20 mouse cellular contexts compared by ENCODE assay signal in genomic region chr1:163783577-163783976, GRCm38 (mm10). TPM values are rescaled to one million over a fixed set of nuclear protein-coding genes. Genes with fewer than 3 reads are reported as not detected.
DNase-seq lines count a peak whose midpoint lies in the region; TF ChIP-seq lines count a peak whose summit lies in the region.
"Not testable (repeated sequence)": the region's sequence is repeated elsewhere in the genome, so short reads cannot be mapped to it uniquely, and the experiment has no call there.
"Had no signal": no experiment of that assay in that cellular context is flagged by ENCODE, and none has a peak within 500 bp of the region (broad histone marks: within the 10 kb centered on the region; RNA-seq: fewer than 3 reads in every experiment).

No protein-coding gene starts in this region.

- peaks cover 14% of the 10 kb centered on the region for H3K4me1 ChIP-seq in E14TG2a.4 (replicated peaks; ENCODE audit: low read depth, low read length)
- H3K4me1 ChIP-seq in ES-Bruce4 (ENCODE audit: control insufficient read depth, insufficient read depth, low read length); ES-E14 (ENCODE audit: control insufficient read depth in 2 of 2, insufficient read depth in 2 of 2, low read length in 2 of 2, poor library complexity in 1 of 2): not testable (repeated sequence)

- in situ Hi-C loops in ES-E14 (cut with MboI; ENCODE audit: low sequenced_read_pairs in 2 of 2, unreplicated experiment in 2 of 2) = not testable (repeated sequence)

- not testable (repeated sequence) for H3K27ac ChIP-seq in ES-Bruce4 (ENCODE audit: insufficient read depth, low read length); ES-E14 (ENCODE audit: insufficient read depth, low read depth, low read length, poor library complexity, severe bottlenecking)

- not testable (repeated sequence) for TF ChIP-seq CTCF in E14TG2a.4 (conservative IDR thresholded peaks at IDR 0.05; ENCODE audit: low read length); ES-Bruce4 (IDR thresholded peaks at IDR 0.05; ENCODE audit: low read depth, low read length)

- not testable (repeated sequence) for H3K27me3 ChIP-seq in E14TG2a.4 (ENCODE audit: insufficient read depth, low read length); ES-Bruce4 (ENCODE audit: control insufficient read depth, insufficient read depth, low read length, poor library complexity, severe bottlenecking)

- peak; percentile 61 for DNase-seq in ES-CJ7 (ENCODE audit: low read depth, low spot score)
- DNase-seq in ES-E14 (ENCODE audit: low read depth, low spot score) = peak; percentile 13
- peak; percentile 65 for DNase-seq in R1 (ENCODE audit: low read depth, low spot score)
- DNase-seq in ZHBTc4 (ENCODE audit: low read depth, low spot score) = peak; percentile 57
- peak; percentile 46 for DNase-seq in heart, adult 11 months

- TF ChIP-seq POLR2A in ES-Bruce4 (IDR thresholded peaks at IDR 0.05; ENCODE audit: insufficient read depth, low read length) = not testable (repeated sequence)

- H3K9me3 ChIP-seq in E14TG2a.4 (ENCODE audit: low read length); ES-Bruce4 (replicated peaks; ENCODE audit: control insufficient read depth, insufficient read depth, low read length, poor library complexity, severe bottlenecking); ES-E14 (ENCODE audit: control insufficient read depth, insufficient read depth, low read depth, low read length): not testable (repeated sequence)

- H3K4me3 ChIP-seq in E14TG2a.4 (replicated peaks; ENCODE audit: low read length) = peak overlapping the region; percentile 63
- H3K4me3 ChIP-seq in ES-Bruce4 (ENCODE audit: low read depth, low read length) = peak overlapping the region; percentile 68
- peak overlapping the region; percentile 32 to 42; a peak in 2 of 4 replicates for H3K4me3 ChIP-seq in ES-E14 (ENCODE audit: insufficient read depth in 1 of 2, low read depth in 1 of 2, low read length in 2 of 2, poor library complexity in 1 of 2, severe bottlenecking in 1 of 2)

- not testable (repeated sequence) for TF ChIP-seq EP300 in ES-Bruce4 (IDR thresholded peaks at IDR 0.05; ENCODE audit: insufficient read depth, low read depth, low read length)

- not testable (repeated sequence) for H3K9ac ChIP-seq in ES-Bruce4 (ENCODE audit: low read depth, poor library complexity, severe bottlenecking); ES-E14 (ENCODE audit: insufficient read depth, low read depth, low read length, poor library complexity, severe bottlenecking)

- H3K36me3 ChIP-seq in E14TG2a.4 (ENCODE audit: insufficient read depth, low read length); ES-Bruce4 (ENCODE audit: control insufficient read depth, insufficient read depth, low read length, poor library complexity, severe bottlenecking); ES-E14 (ENCODE audit: control insufficient read depth, insufficient read depth, low read length, poor library complexity, severe bottlenecking): not testable (repeated sequence)

RNA-seq across cellular contexts. Expression of gene Kifap3, which starts 4.2 kb away (rescaled TPM):
- polyA plus RNA-seq in ES-Bruce4 (2011; ENCODE audit: insufficient read depth, insufficient read length, low read depth, missing spikeins) = 39.9 and 40.5 TPM in 2 replicates
- 17.1 and 21.8 TPM in 2 replicates for total RNA-seq in ES-E14 (2012; rRNA removed)

RNA-seq across cellular contexts. Expression of gene Mettl11b, which starts 58.5 kb away (rescaled TPM):
- not detected in 2 replicates for polyA plus RNA-seq in ES-Bruce4 (2011; ENCODE audit: insufficient read depth, insufficient read length, low read depth, missing spikeins)
- total RNA-seq in ES-E14 (2012; rRNA removed) = not detected in 2 replicates
- total RNA-seq: adrenal gland, adult 18-20 months; adrenal gland, adult 2 months; adrenal gland, adult 8-10 months; adrenal gland, postnatal 14 days; adrenal gland, postnatal 25 days; adrenal gland, postnatal 36 days; CH12.LX; G1E; MEL had no signal
- polyA plus RNA-seq: activated CD4-positive, CD25-positive, alpha-beta regulatory T cell, adult 4 months; adrenal gland, adult 2 months; C2C12; CD4-positive, CD25-positive, alpha-beta regulatory T cell, adult 4 months; G1E; Patski had no signal

Comparison
In these comparisons a context has a peak if more than half of its experiments do, and no peak if none do; other contexts are left out.
1. DNase-seq: peak in every context shown above with its lines; median percentile 65 in R1; 61 in ES-CJ7; 57 in ZHBTc4; 46 in heart, adult 11 months; 13 in ES-E14.